Mouse (Mus musculus) common myeloid progenitor, adult 5-6 weeks (primary cell): Measurements from ENCODE around the gene Col13a1. TPM values are rescaled to one million over a fixed set of nuclear protein-coding genes. Genes with fewer than 3 reads are reported as not detected.

ENCODE experiments used
- ATAC-seq: replicated peaks from 2 replicates; pipeline ENCODE4 v1.8.0; 2016; ENCODE audit warnings: low read depth, mild to moderate bottlenecking, moderate TSS enrichment, inconsistent platforms; ENCODE audit not compliant: poor library complexity, severe bottlenecking
- total RNA-seq: library from RNA; stranded (forward); fragments of 200-1000, 187-1606 nt; gene quantifications from 2 replicates; pipeline ENCODE4 v1.2.3, GENCODE M21; 2017

Col13a1 gene
- total RNA-seq, 1 experiment from 2014 or later = not detected

DNA sequence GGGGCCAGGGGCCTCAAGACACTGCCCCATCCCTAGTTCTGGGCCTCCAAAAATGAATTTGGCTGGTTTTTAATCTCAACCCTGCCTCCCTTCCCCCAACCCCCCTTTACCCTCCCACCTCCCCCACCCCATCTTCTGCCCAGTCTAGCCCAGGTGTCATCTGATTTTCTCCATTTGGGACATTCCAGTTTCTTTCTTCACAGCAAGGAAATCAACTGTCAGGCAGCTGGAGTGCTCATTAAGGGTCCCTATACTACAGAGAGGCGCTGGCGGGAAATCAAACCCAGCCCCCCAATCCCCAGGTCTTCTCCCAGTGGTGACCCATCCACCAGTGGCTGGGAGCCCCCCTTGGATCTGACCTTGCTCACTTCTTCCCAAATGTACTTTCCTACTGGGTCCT is 4.3 kb downstream of the Col13a1 start:
- no peak for ATAC-seq

- no peak for ATAC-seq
These were observed 6.9 kb downstream of the Col13a1 start for GRCm38 (mm10) chr10:61972041-61972440.

DNA sequence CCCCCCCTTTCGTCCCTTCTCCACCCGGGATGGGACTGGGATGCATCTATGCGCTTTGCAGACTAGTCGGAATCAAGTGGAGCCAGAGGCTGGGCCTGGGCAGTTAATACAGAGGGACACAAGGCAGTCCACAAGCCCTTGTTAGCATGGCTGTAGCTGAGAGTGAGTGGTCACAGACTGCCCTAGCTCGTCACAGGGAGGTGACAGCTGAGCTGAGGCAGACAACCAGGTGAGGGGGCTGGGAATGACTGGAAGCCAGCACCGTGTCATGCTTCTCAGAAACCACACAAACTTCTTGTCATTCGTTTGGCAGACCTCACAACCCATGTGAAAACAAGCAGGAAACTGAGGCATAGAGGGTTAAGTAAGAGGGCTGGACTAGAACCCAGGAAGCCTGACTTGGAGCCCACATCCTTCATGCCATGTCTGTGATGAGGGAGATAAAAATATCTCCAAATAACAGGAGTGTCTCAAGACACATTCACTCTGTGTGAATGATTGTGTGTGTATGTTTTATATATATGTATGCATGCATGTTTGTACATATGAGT is 10.8 kb downstream of the Col13a1 start:
- peak; percentile 36; the same call in 1 of the 2 replicates for ATAC-seq

DNA sequence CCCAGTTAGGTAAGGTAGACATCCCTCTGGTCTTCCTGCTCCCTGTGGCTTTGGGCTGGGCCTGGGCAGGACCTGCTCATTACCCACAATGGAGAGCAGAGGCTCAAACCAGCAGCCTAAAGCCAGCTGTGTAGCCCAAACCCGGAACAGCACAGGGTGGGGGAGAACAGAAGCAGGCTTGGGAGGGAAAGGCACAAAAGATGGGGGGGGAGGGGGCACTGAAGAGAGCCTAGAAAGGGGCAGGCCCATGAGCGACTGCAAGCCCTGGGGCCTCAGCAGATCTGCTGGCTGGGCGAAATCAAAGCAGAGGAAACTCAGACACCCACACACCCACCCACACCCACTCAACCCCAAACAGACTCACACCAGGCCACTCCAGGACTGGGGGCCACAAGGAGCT is 11.7 kb downstream of the Col13a1 start:
- no peak for ATAC-seq

DNA sequence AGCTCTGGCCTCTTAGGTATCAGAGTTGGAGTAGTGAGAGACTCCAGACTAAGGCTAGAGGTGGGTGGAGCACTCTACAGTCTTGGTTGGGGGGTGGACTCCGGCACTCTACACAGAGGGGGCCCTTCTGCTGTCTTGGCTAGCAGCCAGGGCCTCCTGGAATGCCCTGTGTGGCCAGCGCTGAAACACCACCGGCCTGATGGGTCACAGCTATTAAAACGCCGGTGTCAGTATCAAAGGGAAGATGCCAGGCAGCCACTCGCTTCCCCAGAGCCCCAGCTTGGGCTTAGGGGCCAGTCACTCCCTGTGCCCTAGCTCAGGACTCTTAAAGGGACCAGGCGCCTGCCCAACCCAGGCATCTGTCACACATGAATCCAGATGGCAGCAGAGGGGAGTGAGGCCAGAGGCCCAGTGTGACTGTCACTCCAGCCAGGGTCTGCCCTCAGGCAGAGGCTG is 13.5 kb downstream of the Col13a1 start:
- no peak for ATAC-seq

DNA sequence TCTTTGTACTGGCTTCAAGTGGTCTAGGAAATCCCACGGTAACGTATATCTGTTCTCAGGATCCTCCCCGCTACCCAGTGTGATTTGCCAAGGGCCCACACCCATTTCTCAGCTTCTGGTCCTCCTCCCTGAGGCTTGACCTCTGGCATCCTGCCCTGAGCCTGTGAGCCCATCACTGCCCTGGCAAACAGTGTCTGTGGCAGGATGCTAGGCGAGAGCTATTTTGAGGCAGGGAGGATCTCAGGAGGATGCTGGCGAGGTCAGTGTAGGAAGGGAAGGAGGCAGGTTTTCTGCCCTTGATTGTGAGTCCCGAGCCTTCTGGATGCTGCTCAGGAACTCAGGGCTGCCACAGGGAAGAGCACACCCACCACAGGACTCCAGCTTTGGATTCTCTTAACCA is 22.2 kb downstream of the Col13a1 start:
- no peak for ATAC-seq

GRCm38 (mm10) chr10:61953916-61954315 is 25.0 kb downstream of the Col13a1 start:
- ATAC-seq = no peak

GRCm38 (mm10) chr10:61949542-61949941 is 29.4 kb downstream of the Col13a1 start:
- ATAC-seq = no peak

DNA sequence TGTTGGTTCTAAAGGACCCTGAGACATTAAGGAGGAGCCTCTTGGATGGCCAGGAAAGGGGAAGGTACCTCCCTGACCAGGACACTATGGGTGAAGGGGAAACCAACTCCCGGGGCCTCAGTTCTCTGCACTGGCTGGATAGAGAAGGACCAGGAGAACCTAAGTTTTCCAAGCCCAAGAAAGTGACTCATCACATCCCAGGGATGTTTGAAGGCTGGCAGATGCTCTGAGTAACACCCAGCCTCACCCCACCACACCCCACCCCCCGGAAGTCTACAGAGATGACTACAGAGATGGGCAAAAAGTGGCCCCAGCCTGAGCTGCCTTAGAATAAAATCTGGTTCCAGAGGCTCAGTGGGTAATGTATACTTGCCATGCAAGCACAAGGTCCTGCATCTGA is 34.5 kb downstream of the Col13a1 start:
- ATAC-seq = no peak

DNA sequence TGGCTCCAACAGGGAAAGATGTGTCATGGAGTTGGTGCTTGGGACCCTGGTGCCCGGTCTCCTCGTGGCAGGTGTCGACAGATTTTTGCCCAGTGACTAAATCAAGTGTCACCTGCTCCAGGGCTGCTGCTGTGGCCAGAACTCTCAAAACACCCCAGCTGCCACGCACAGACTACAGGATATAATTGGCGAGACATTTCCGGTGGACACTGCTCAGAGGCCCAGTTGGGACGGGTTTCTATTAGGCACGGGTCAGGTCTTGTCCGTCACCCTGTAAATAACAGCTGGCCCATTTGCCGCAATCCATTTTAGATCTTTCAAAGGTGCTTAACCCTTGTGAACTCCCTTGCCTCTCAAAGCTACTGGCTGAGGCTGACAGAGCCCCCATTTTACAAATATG is 35.4 kb downstream of the Col13a1 start:
- ATAC-seq = no peak

DNA sequence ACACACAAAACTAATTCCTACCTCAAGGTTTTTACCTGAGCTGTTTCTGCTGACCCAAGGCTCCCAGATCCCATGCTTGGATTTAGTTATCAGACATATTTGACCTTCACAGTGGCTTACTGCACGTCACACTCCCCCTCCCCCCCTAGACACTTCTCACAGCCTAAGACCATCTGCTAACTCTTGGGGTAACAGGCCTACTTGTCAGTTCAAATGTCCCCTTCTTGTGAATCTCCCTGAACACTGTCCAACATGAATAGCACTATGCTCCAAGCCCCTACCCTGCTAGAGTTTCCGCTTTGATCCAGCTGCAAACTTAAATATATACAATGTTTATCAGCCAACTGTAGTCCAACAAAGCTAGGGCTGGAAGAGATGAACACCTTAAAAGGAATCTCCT is 36.2 kb downstream of the Col13a1 start:
- no peak for ATAC-seq

- ATAC-seq = no peak
These were observed 42.4 kb downstream of the Col13a1 start for GRCm38 (mm10) chr10:61936211-61937121.

GRCm38 (mm10) chr10:61931678-61932077 is 47.2 kb downstream of the Col13a1 start:
- no peak for ATAC-seq

DNA sequence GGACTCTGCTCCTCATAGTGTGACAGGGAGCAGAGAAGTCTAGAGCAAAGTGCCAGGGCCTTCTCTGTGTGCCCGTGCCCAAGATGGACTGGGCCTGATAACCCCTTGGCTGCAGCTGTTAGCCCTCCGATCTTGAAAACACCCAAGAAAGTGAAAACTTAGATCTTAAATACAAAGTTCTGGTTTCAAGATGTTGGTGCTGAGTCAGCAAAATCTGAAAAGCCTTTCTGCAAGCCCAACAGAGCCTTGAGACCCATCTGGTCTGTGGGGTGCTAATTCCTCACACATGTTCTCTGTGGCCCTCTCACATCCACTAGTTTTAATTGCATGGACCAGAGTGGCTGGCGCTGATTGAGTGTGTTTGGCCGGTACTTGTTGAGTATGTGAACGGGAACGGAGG is 49.0 kb downstream of the Col13a1 start:
- no peak for ATAC-seq

GRCm38 (mm10) chr10:61928725-61929651 is 49.9 kb downstream of the Col13a1 start:
- ATAC-seq = peak; percentile 67

GRCm38 (mm10) chr10:61925691-61926090 is 53.2 kb downstream of the Col13a1 start:
- no peak for ATAC-seq

- ATAC-seq = peak; percentile 52
These were observed 58.1 kb downstream of the Col13a1 start for GRCm38 (mm10) chr10:61920655-61921365.

- ATAC-seq = 0 out of 2 replicates have a peak, but pooled peaks have one; percentile 29
These were observed 58.8 kb downstream of the Col13a1 start for GRCm38 (mm10) chr10:61919924-61920654.

GRCm38 (mm10) chr10:61919496-61919895 is 59.4 kb downstream of the Col13a1 start:
- ATAC-seq = no peak
